Mouse (Mus musculus) cerebellum, adult 2 months (tissue): ENCODE data around the gene Myocd.

Experiments
- CTCF ChIP-seq: fragments of 200-500 bp; IDR thresholded peaks from 2 replicates; pipeline ENCODE4 v1.5.1; 2011; ENCODE audit warnings: low read depth, mild to moderate bottlenecking, control low read depth, low read length, moderate library complexity, borderline replicate concordance; ENCODE audit not compliant: insufficient read depth
- POLR2A ChIP-seq: fragments of 200-500 bp; IDR thresholded peaks from 2 replicates; pipeline ENCODE4 v1.6.1; 2011; ENCODE audit warnings: low read length, control low read depth, borderline replicate concordance; ENCODE audit not compliant: insufficient read depth

- no peak for TF ChIP-seq CTCF
- TF ChIP-seq POLR2A: no peak
Measured at GRCm38 (mm10) chr11:65157966-65158657, 111.7 kb downstream of the Myocd start.
